Mouse (Mus musculus) hindbrain, embryonic 11.5 days (tissue): ENCODE results near the gene Dpm2. TPM values are rescaled to one million over a fixed set of nuclear protein-coding genes. Genes with fewer than 3 reads are reported as not detected.

Source experiments
- ATAC-seq: fragments of 200-750 bp; cut with Nextera tagmentation; 2 replicates; pipeline ENCODE4 v1.8.0; 2017; ENCODE audit warnings: mild to moderate bottlenecking, moderate TSS enrichment, moderate library complexity; ENCODE audit not compliant: low FRiP score
- DNase-seq: peaks from one replicate; pipeline ENCODE4 v3.0.0-alpha.2; 2015; ENCODE audit warnings: low spot score
- H3K27ac ChIP-seq: fragments of 300-500 bp; sonication (generic); 2 replicates; pipeline ENCODE4 v1.5.1; 2014; ENCODE audit warnings: mild to moderate bottlenecking, low read depth, low read length
- H3K27me3 ChIP-seq: fragments of 300-500 bp; sonication (generic); 2 replicates; pipeline ENCODE4 v1.6.1; 2014; ENCODE audit warnings: mild to moderate bottlenecking, low read length, moderate library complexity, mixed read lengths; ENCODE audit not compliant: control insufficient read depth, insufficient read depth
- H3K36me3 ChIP-seq: fragments of 300-500 bp; sonication (generic); 2 replicates; pipeline ENCODE4 v1.6.1; 2014; ENCODE audit warnings: mild to moderate bottlenecking, low read length, moderate library complexity, mixed read lengths; ENCODE audit not compliant: control insufficient read depth, insufficient read depth
- H3K4me1 ChIP-seq: fragments of 300-500 bp; sonication (generic); replicated peaks from 2 replicates; pipeline ENCODE4 v1.6.1; 2014; ENCODE audit warnings: low read length, mixed read lengths; ENCODE audit not compliant: control insufficient read depth, insufficient read depth
- H3K4me2 ChIP-seq: fragments of 300-500 bp; sonication (generic); replicated peaks from 2 replicates; pipeline ENCODE4 v1.6.1; 2014; ENCODE audit warnings: mild to moderate bottlenecking, low read depth, low read length
- H3K4me3 ChIP-seq: fragments of 300-500 bp; sonication (generic); 2 replicates; pipeline ENCODE4 v1.5.1; 2014; ENCODE audit warnings: low read depth, low read length
- H3K9ac ChIP-seq: fragments of 300-500 bp; sonication (generic); 2 replicates; pipeline ENCODE4 v1.6.1; 2014; ENCODE audit warnings: low read depth, low read length
- H3K9me3 ChIP-seq: fragments of 300-500 bp; sonication (generic); 2 replicates; pipeline ENCODE4 v1.6.1; 2016; ENCODE audit warnings: low read length; ENCODE audit not compliant: control insufficient read depth
- WGBS: fragments of 180-500 bp; shearing (Covaris S2); extraction: QIAGEN DNeasy Blood & Tissue Kit; methylation state at CpG from one replicate; pipeline ENCODE4 v1.1.7; 2014; 5-methylcytosine and 5-hydroxymethylcytosine counted together
- polyA plus RNA-seq: library from polyadenylated mRNA; unstranded; fragments of >200 nt; fragmentation: Nextera tagmentation; extraction: Ambion mirVana; gene quantifications from 2 replicates; pipeline ENCODE4 v1.2.1, GENCODE M21; 2014

The Dpm2 gene
- polyA plus RNA-seq, 1 experiment from 2014 or later = 125 TPM

- peak; percentile 96 for DNase-seq
- Histone ChIP-seq H3K4me1 (no peaks in the 10 kb centered on the region), H3K27me3 (peaks cover 9% of the 10 kb centered on the region; the same call in 1 of the 2 replicates), H3K36me3 (no peaks in the 10 kb centered on the region), H3K9ac (peak within 1 kb of the TSS; percentile 65), H3K9me3 (no peaks in the 10 kb centered on the region), H3K27ac (no peak within 1 kb of the TSS), H3K4me2 (peak within 1 kb of the TSS; percentile 66), H3K4me3 (peak within 1 kb of the TSS; percentile 45)
- peak; percentile 71 for ATAC-seq
- under 1% methylated on average over 35 of the region's 38 CpGs for WGBS
Observed at GRCm38 (mm10) chr2:32586871-32587351, 16.3 kb downstream of the Dpm2 start, which contains the start of gene St6galnac4. St6galnac4 (plus strand) TSS chr2:32587095.

GRCm38 (mm10) chr2:32587731-32588321, 17.2 kb downstream of the Dpm2 start:
- Histone ChIP-seq H3K9ac (peak overlapping the region; percentile 65), H3K4me3 (peak overlapping the region; percentile 45), H3K27me3 (peaks cover 4% of the 10 kb centered on the region; the same call in 1 of the 2 replicates), H3K4me2 (peak overlapping the region; percentile 66), H3K27ac (no peak overlapping the region), H3K9me3 (no peaks in the 10 kb centered on the region), H3K36me3 (no peaks in the 10 kb centered on the region), H3K4me1 (no peaks in the 10 kb centered on the region)
- WGBS = 47% methylated on average over 9 of the region's 9 CpGs
- DNase-seq (no peak), ATAC-seq (no peak)

GRCm38 (mm10) chr2:32589213-32589795, 18.6 kb downstream of the Dpm2 start:
- Histone ChIP-seq H3K4me2 (no peak overlapping the region), H3K9me3 (no peaks in the 10 kb centered on the region), H3K9ac (no peak overlapping the region), H3K27ac (no peak overlapping the region), H3K4me3 (no peak overlapping the region), H3K27me3 (no peaks in the 10 kb centered on the region), H3K4me1 (no peaks in the 10 kb centered on the region), H3K36me3 (no peaks in the 10 kb centered on the region)
- no peak for ATAC-seq
- WGBS = 69% methylated on average over 11 of the region's 11 CpGs
- DNase-seq = no peak

DNA sequence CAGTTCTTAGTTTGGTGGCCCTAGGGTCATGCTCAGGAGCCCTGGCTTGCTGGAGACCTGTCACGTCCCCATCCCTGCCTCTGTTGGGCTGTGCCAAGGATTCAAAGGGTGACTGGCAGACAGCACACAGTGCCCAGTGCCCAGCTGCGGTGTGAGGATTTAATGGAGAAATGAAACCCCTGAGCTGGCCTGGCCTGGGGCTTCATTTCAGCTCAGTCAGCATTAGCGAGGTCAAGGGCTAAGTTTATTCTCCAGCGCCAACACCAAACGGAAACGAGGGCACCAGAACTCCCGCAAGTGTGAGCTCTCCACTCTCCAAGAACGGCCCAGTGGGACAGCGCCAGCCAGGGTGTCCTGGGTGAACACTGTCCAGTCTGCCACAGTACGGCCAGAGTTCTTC, 19.6 kb downstream of the Dpm2 start:
- Histone ChIP-seq H3K4me1 (no peaks in the 10 kb centered on the region), H3K27me3 (no peaks in the 10 kb centered on the region), H3K36me3 (no peaks in the 10 kb centered on the region), H3K4me2 (no peak overlapping the region), H3K4me3 (no peak overlapping the region), H3K9me3 (no peaks in the 10 kb centered on the region), H3K9ac (no peak overlapping the region), H3K27ac (no peak overlapping the region)
- 72% methylated on average over 10 of the region's 10 CpGs for WGBS
- DNase-seq (no peak), ATAC-seq (no peak)

DNA sequence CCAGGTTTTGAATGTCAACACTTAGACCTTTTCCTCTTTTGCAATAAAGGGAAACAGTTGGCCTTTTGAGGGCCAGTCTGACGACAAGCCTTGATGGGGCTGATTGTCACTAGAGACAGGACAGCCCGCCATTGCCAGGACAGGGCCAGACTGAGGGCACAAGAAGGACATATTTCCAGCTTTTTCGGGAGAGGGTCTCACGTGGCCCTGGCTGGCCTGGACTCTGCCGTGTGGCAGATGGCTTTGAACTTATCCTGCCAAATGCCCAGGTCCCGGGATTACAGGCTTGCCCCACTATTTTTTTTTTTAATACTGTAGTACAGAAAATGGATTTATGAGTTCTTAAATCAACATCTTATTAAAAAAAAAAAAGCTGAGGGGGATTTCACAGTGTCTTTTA, 20.6 kb downstream of the Dpm2 start:
- 74% methylated on average over 6 of the region's 6 CpGs for WGBS
- H3K36me3 ChIP-seq = no peaks in the 10 kb centered on the region

DNA sequence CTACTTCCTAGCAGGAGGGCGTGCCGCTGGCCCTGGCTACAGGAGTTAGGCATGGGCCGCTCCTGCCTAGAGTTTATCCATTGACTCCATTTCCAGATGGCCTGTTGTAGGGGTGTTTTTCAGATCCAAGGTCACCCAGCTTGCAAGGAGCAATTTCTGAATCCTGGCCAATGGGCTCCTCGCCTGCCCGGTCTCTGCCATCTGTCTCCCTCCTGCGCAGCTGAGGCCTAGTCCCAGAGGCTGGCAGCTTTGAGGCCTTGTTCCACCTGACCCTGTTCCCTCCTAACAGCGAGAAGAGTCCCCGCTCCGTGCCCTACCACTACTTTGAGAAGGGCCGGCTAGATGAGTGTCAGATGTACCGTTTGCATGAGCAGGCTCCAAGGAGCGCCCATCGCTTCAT, 26.1 kb downstream of the Dpm2 start:
- 91% methylated on average over 13 of the region's 13 CpGs for WGBS
- H3K4me3 ChIP-seq = no peak overlapping the region
- ATAC-seq (no peak), DNase-seq (no peak)
- no peak overlapping the region for H3K4me2 ChIP-seq
- H3K27ac ChIP-seq = no peak overlapping the region
- no peaks in the 10 kb centered on the region for H3K4me1 ChIP-seq
- H3K27me3 ChIP-seq = no peaks in the 10 kb centered on the region
- H3K9ac ChIP-seq = no peak overlapping the region
- no peaks in the 10 kb centered on the region for H3K9me3 ChIP-seq
- H3K36me3 ChIP-seq = no peaks in the 10 kb centered on the region

More for the DNA sequence above, 20.6 kb downstream of the Dpm2 start:
- H3K4me1 ChIP-seq = no peaks in the 10 kb centered on the region
- no peaks in the 10 kb centered on the region for H3K9me3 ChIP-seq
- no peak overlapping the region for H3K9ac ChIP-seq
- ATAC-seq (no peak), DNase-seq (no peak)
- H3K4me2 ChIP-seq = no peak overlapping the region
- no peaks in the 10 kb centered on the region for H3K27me3 ChIP-seq
- H3K4me3 ChIP-seq = no peak overlapping the region
- no peak overlapping the region for H3K27ac ChIP-seq

DNA sequence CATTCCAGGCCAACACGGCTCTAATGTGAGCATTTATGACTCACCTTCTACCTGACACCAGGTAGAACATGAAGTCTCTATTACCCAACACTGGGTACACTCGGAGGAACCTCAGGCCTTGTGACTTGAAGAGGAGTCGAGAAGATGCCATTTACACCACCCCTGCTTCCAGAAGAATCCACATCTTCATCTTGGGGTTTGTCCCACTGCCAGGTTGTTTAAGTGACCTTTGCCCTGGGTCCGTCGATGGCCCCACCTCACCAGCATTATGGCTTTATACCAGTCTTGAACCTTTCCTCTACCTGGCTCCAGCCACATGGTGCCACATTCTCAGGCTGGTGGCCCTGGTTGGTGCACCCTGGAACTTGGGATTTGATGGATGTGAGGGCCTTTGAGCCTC, 26.6 kb downstream of the Dpm2 start:
- no peak for ATAC-seq
- Histone ChIP-seq H3K4me2 (no peak overlapping the region), H3K4me1 (no peaks in the 10 kb centered on the region), H3K4me3 (no peak overlapping the region), H3K27ac (no peak overlapping the region), H3K36me3 (no peaks in the 10 kb centered on the region), H3K9me3 (no peaks in the 10 kb centered on the region), H3K9ac (no peak overlapping the region), H3K27me3 (no peaks in the 10 kb centered on the region)
- 90% methylated on average over 5 of the region's 5 CpGs for WGBS
- no peak for DNase-seq

DNA sequence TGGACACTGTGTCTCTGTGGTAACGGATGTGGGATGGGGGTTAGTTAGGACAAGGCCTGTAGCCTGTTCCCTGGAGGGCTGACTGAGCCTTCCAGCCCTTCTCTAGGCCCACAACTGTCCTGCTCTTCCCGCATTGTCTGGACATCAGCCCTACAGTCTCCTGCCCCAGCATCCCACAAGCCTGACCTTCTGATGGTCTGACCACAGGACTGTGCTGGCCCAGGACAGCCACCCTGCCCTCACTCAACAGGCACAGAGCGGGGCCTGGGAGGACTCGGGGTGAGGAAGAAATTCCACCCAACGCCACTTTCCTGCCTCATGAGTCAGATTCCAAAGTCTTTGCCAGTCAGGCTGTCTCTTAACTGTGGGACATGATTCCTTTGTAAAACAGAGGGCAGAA, 27.0 kb downstream of the Dpm2 start:
- H3K4me1 ChIP-seq = no peaks in the 10 kb centered on the region
- H3K9me3 ChIP-seq = no peaks in the 10 kb centered on the region
- no peak for DNase-seq
- H3K36me3 ChIP-seq = no peaks in the 10 kb centered on the region
- no peaks in the 10 kb centered on the region for H3K27me3 ChIP-seq
- WGBS = 94% methylated on average over 5 of the region's 5 CpGs
- no peak overlapping the region for H3K9ac ChIP-seq
- no peak overlapping the region for H3K4me2 ChIP-seq
- H3K4me3 ChIP-seq = no peak overlapping the region
- no peak for ATAC-seq
- H3K27ac ChIP-seq = no peak overlapping the region

- Histone ChIP-seq H3K27me3 (no peaks in the 10 kb centered on the region), H3K36me3 (no peaks in the 10 kb centered on the region), H3K4me1 (no peaks in the 10 kb centered on the region), H3K9ac (no peak overlapping the region), H3K9me3 (no peaks in the 10 kb centered on the region), H3K27ac (no peak overlapping the region), H3K4me2 (no peak overlapping the region), H3K4me3 (no peak overlapping the region)
- no peak for ATAC-seq
- WGBS = 93% methylated on average over 8 of the region's 8 CpGs
- no peak for DNase-seq
Observed at GRCm38 (mm10) chr2:32598506-32598905, 27.8 kb downstream of the Dpm2 start.
